Mouse (Mus musculus) lung, adult 2 months (tissue): ENCODE results near the gene Zfp362.

Experiments
- CTCF ChIP-seq: fragments of 200-500 bp; IDR thresholded peaks from 2 replicates; pipeline ENCODE4 v1.5.1; 2011; ENCODE audit warnings: mild to moderate bottlenecking, low read length, control low read depth; ENCODE audit not compliant: insufficient read depth
- POLR2A ChIP-seq: fragments of 200-500 bp; IDR thresholded peaks from 2 replicates; pipeline ENCODE4 v1.6.1; 2011; ENCODE audit warnings: low read depth, mild to moderate bottlenecking, control low read depth, low read length, borderline replicate concordance; ENCODE audit errors: extremely low read depth

- TF ChIP-seq POLR2A (peak; percentile 14; the same call in 1 of the 2 replicates), CTCF (no peak)
These were observed 1.3 kb downstream of the Zfp362 start for GRCm38 (mm10) chr4:128804426-128805149.
